Mouse (Mus musculus): Measurements from ENCODE around the gene Osbpl11. TPM values are rescaled to one million over a fixed set of nuclear protein-coding genes. Genes with fewer than 3 reads are reported as not detected.
A peak's percentile ranks its signal among the peaks of the same experiment; 100 is the strongest.
"Not testable (repeated sequence)": the region's sequence is repeated elsewhere in the genome, so short reads cannot be mapped to it uniquely, and the experiment has no call there.

Gene Osbpl11
- polyA plus RNA-seq, 2 experiments from 2014 or later = 5.1 to 8.6 TPM

GRCm38 (mm10) chr16:33178278-33179074 lies 6.4 kb upstream of the Osbpl11 start:
- ATAC-seq = no peak

DNA sequence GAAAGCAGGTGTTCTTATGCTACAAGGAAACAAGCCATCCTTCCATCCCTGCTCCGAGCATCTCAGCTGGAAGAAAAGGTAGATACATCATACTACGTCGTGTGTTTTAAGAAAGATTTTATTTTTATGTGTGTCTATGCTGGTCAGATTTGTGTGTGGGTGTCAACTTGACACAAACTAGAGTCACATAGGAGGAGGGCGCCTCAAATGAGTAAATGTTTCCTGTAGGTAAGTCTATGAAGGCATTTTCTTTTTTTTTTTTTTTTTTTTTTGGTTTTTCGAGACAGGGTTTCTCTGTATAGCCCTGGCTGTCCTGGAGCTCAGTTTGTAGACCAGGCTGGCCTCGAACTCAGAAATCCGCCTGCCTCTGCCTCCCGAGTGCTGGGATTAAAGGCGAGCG lies 5.6 kb upstream of the Osbpl11 start:
- peak; percentile 54 for ATAC-seq

- ATAC-seq = no peak
Observed at GRCm38 (mm10) chr16:33179911-33180310, 5.0 kb upstream of the Osbpl11 start.

GRCm38 (mm10) chr16:33180793-33181192 lies 4.1 kb upstream of the Osbpl11 start:
- ATAC-seq = no peak

GRCm38 (mm10) chr16:33185261-33186046 lies 583 bp downstream of the Osbpl11 start:
- ATAC-seq = peak; percentile 52

DNA sequence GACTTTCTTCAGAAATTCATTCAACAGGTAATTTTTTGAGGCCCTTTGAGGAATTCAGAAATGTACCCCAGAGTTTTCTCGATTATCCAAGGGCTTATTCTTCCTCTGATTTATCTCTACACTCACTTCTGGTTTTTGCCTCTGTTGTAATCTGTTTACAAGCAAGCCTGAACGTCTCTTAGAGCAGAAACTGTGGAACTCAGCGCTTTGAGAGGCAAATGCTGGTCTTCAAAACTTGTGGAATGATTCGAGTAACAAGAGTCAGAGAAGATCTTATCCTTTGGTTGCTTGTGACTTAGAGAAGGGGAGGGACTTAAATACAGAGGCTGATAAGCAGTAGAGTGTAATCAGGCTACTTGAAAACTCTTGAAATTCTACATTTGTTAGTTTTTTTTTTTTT lies 1.3 kb downstream of the Osbpl11 start:
- ATAC-seq = no peak

DNA sequence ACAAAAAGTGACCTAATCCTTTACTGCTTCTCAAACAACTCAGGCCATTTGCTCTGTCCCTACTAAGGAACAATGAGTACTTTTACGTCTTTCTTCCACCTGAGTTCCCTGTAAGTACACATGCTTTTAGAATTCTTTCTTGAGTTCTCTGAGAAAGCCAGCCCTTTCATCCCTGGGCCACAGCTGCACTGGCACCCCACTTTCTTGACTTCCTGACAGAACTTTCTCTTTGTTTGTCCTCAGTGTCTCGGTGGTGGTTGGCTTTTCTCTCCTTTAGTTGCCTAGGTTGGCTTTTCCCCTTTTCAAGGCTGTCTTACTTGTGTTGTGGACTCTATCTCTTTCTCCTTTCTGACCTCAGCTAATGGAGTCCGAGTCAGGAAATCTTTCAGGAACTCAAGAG lies 3.2 kb downstream of the Osbpl11 start:
- no peak for ATAC-seq

DNA sequence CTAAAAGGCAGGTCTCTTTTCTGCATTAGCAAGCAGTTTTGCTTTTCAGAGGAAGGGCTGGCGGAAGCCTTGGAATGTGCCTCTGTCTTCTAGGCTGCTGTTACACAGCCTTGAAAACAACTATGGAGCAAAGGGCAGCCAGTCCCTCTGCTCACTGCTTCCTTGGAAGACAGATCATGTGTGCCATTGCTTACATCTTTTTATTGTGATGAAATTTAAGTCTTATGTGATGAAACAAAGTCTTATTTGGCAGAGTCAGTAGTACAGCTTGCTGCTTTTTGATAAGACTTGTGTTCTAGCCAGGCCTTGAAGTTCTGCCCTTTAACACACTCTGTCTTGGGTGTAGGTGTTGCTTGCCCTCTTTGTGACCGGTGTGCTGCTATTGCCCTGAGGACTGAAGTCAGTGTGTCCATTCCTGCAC lies 6.8 kb downstream of the Osbpl11 start:
- ATAC-seq = no peak

GRCm38 (mm10) chr16:33192280-33192679 lies 7.4 kb downstream of the Osbpl11 start:
- ATAC-seq = no peak

GRCm38 (mm10) chr16:33193649-33194048 lies 8.8 kb downstream of the Osbpl11 start:
- ATAC-seq = peak; percentile 82

GRCm38 (mm10) chr16:33195686-33196313 lies 10.9 kb downstream of the Osbpl11 start:
- peak; percentile 55 for ATAC-seq

DNA sequence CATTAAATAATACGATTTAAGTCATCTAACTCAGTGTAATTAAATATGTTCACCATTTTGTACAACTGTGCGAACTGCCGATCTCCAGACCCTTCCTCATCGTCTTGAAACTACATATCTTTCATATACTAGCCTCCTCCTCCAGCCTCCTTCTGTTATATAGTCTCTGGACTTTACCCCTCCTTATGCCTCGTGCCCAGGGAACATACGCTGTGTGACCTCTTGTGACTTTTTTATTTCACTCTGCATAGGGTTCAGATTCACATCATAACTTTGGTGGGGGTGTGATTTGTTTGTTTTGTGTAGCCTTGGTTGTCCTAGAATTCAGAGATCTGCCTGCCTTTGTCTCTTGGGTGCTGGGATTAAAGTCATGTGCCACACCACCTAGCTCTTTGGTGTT lies 11.7 kb downstream of the Osbpl11 start:
- ATAC-seq = no peak

- ATAC-seq = peak; percentile 47
Observed at GRCm38 (mm10) chr16:33200589-33200988, 15.7 kb downstream of the Osbpl11 start.

GRCm38 (mm10) chr16:33210812-33211211 lies 25.9 kb downstream of the Osbpl11 start:
- ATAC-seq = no peak

- no peak for ATAC-seq
Observed at GRCm38 (mm10) chr16:33216313-33217003, 31.6 kb downstream of the Osbpl11 start.

DNA sequence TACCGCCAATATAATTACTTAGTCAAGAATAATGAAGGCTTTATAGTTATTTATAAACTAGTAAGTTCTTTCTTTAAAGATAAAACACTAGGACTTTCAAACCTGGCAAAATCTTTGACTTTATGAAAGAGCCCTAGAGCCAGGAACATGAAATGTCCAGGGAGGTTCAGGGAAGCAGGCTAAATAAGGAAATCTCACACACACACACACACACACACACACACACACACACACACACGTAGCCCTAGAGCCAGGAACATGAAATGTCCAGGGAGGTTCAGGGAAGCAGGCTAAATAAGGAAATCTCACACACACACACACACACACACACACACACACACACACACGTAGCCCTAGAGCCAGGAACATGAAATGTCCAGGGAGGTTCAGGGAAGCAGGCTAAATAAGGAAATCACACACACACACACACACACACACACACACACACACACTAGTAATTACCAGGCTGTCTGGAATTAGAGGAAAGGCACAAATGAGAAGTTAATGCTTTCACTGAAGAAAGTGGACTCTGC lies 32.7 kb downstream of the Osbpl11 start:
- not testable (repeated sequence) for ATAC-seq

DNA sequence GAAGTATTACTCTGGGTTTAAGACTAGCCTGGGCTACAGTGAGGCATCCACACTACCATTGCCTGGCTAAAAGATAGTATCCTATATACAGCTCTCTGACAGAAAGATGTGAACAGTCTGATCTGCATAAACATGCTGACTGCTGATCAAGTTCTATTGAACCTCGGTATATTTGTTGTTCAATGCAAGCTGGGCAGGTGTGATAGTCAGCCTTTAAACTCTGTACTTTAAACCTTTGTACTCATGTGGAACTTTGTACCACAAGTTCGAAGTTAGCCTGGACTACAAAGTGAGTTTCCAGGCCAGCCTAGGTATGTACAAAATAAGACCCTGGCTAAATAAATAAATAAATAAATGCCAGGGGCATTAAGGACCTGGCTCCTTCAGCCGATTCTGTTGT lies 37.6 kb downstream of the Osbpl11 start:
- ATAC-seq = no peak

GRCm38 (mm10) chr16:33224381-33224780 lies 39.5 kb downstream of the Osbpl11 start:
- ATAC-seq = no peak

- ATAC-seq = no peak
Observed at GRCm38 (mm10) chr16:33234128-33234527, 49.3 kb downstream of the Osbpl11 start.

DNA sequence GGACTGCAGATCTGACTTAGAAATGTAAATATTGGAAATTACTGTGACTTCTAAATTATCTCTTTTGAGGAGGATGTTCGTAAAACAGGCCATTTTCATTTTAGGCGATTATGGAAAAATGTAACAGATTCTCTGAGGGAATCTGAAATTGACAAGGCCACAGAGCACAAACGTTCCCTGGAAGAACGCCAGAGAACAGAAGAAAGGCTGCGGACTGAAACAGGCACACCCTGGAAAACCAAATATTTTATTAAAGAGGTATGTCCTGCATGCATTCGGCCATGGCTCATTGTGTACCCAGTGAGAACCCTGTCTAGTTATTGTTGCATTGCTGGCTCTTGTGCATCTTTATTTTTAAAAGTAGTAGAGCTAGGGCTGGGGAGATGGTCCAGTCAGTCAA lies 51.3 kb downstream of the Osbpl11 start:
- ATAC-seq = no peak

DNA sequence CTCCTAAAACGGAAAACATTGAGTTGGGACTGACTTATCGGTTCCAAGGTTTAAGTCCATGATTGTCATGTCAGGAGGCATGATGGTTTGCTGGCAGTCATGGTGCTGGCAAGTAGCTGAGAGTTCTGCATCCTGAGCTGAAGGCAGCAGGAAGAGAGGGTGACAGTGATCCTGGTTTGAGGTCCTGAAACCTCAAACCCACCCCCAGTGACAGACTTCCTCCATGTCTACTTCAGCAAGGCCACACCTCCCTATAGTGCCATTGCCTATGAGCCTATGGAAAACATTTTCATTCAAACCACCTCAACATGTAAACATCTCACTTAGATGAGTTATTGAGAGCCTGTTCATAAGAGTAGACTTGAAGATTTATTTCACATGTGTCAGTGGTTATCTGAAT lies 54.4 kb downstream of the Osbpl11 start:
- ATAC-seq = no peak

GRCm38 (mm10) chr16:33242046-33242445 lies 57.2 kb downstream of the Osbpl11 start:
- no peak for ATAC-seq

All from CD4-positive, CD25-positive, alpha-beta regulatory T cell, adult 4 months (primary cell).